18 mouse cellular contexts compared by ENCODE assay signal in the genomic region with DNA sequence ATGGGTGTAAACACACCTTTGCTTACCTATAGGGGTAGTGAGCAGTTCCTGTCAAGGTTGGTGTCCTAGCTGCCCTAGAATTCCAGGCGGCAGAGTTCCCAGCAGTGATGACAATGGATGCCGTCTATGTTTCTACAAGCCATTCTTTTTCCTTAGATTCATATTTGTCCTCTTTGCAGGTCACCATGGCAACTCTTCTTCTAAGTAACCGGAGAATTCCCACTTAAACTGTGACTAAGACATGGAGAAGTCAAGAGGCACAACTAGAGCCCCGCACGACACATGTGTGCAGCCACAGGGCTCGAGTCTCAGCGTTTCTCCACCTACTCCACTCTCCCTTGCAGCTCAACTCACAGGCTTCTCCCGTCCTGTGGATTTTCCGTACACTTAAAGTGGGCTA.
"Had no signal": no experiment of that assay in that cellular context is flagged by ENCODE, and none has a peak within 500 bp of the region (broad histone marks: within the 10 kb centered on the region; RNA-seq: fewer than 3 reads in every experiment).

No protein-coding gene starts in this region.

- H3K4me2 ChIP-seq: lung, embryonic 15.5 days; midbrain, embryonic 12.5 days; neural tube, embryonic 12.5 days; stomach, embryonic 15.5 days had no signal

- H3K4me3 ChIP-seq: lung, embryonic 15.5 days; megakaryocyte, embryonic 14.5 days; midbrain, embryonic 12.5 days; neural tube, embryonic 12.5 days; stomach, embryonic 15.5 days had no signal

- DNase-seq: liver, postnatal 0 days; lung, adult 2 months; lung, postnatal 14 days; lung, postnatal 36 days; midbrain, embryonic 14.5 days; right cerebral cortex, postnatal 14 days; thymus, adult 2 months; thymus, postnatal 25 days; thymus, postnatal 4 days had no signal

- ATAC-seq: liver, postnatal 0 days; lung, postnatal 0 days; midbrain, embryonic 16.5 days had no signal

- H3K27ac ChIP-seq: lung, embryonic 15.5 days; macrophage; midbrain, embryonic 12.5 days; neural tube, embryonic 12.5 days; stomach, embryonic 15.5 days; stomach, postnatal 0 days had no signal

- H3K9me3 ChIP-seq: lung, embryonic 15.5 days; midbrain, embryonic 12.5 days; neural tube, embryonic 12.5 days; stomach, embryonic 15.5 days had no signal

- H3K9ac ChIP-seq: liver, postnatal 0 days; lung, embryonic 15.5 days; midbrain, embryonic 12.5 days; neural tube, embryonic 12.5 days; stomach, embryonic 15.5 days had no signal

- H3K27me3 ChIP-seq: lung, embryonic 15.5 days; megakaryocyte, embryonic 14.5 days; neural tube, embryonic 12.5 days; stomach, embryonic 15.5 days had no signal

- H3K4me1 ChIP-seq: lung, embryonic 15.5 days; megakaryocyte, embryonic 14.5 days; stomach, embryonic 15.5 days had no signal

- H3K36me3 ChIP-seq: lung, embryonic 15.5 days; midbrain, embryonic 12.5 days; neural tube, embryonic 12.5 days; stomach, embryonic 15.5 days had no signal
